Mouse (Mus musculus): Measurements from ENCODE around the gene Aox3. TPM values are rescaled to one million over a fixed set of nuclear protein-coding genes. Genes with fewer than 3 reads are reported as not detected.

Aox3 gene
- polyA plus RNA-seq, 1 experiment from 2014 or later = 0.33 TPM

DNA sequence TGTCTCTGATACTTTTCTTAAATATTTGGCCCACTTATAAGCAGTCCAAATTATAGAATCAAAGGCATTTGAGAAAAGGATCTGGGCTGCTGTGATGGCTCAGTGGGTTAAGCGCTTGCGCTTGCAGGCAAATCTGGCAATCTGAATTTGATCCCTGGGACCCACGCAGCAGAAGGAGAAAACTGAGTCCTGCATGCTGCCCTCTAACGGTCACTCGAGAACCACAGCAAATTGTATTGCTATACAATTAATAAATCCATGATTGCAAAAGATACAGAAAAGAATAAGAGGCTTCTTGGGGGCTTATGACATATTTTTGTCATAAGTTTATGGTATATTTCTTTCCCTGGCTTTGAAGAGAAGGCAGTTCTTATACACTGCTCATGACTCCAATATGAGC is 122.5 kb downstream of the Aox3 start:
- Histone ChIP-seq H3K36me3 (ENCODE audit: control insufficient read depth, insufficient read depth) (no peaks in the 10 kb centered on the region), H3K4me1 (replicated peaks; ENCODE audit: control insufficient read depth, insufficient read depth, low read length) (no peaks in the 10 kb centered on the region)

DNA sequence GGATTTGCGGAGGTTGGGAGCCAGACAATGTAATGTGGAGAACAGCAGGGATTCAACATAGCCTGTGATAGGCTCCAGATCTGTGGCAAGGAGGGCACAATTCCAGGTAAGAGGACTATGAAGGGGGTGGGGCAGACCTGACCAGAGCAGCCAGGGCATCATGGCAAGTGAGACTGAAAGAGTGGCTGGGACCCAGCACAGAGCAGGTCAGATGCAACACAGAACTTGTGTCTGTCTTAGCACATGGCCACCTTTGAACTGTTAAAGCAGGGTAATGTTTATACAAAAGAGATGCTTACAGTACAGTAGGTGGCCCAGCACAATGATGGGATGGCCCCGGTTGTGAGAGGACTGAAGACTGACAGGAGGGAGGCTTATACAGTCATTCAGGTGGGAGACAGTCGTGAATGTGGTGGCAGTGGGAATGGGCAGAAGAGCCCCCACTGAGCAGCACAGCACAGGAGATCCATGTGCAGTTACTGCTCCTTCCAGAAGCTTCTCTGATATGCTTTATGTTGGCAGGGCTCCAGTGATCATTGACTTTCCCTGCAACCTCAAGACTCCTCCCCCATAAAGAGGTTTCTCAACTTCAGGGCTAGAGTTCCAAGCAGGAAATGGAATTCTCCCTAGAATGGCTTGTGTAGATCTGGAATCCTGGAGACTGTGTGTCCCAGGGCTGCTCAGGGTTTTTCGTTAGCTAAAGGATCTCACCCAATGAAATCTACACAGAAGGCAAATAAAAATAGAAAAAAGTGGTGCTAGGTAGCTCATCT is 124.8 kb downstream of the Aox3 start:
- no peak overlapping the region for H3K4me2 ChIP-seq (ENCODE audit: low read length)
- 80% methylated on average over 4 of the region's 4 CpGs for WGBS

More for the DNA sequence above, 122.5 kb downstream of the Aox3 start:
- H3K27me3 ChIP-seq (replicated peaks; ENCODE audit: control insufficient read depth, insufficient read depth, low read length) = no peaks in the 10 kb centered on the region
- WGBS = 52% methylated on average over 5 of the region's 5 CpGs
- no peak overlapping the region for H3K9ac ChIP-seq (replicated peaks; ENCODE audit: low read depth, low read length)
- H3K4me3 ChIP-seq (replicated peaks; ENCODE audit: low read length) = no peak overlapping the region
- no peaks in the 10 kb centered on the region for H3K9me3 ChIP-seq (ENCODE audit: control insufficient read depth, low read length)
- ATAC-seq = no peak
- H3K27ac ChIP-seq (ENCODE audit: low read length) = no peak overlapping the region
- no peak overlapping the region for H3K4me2 ChIP-seq (ENCODE audit: low read length)

DNA sequence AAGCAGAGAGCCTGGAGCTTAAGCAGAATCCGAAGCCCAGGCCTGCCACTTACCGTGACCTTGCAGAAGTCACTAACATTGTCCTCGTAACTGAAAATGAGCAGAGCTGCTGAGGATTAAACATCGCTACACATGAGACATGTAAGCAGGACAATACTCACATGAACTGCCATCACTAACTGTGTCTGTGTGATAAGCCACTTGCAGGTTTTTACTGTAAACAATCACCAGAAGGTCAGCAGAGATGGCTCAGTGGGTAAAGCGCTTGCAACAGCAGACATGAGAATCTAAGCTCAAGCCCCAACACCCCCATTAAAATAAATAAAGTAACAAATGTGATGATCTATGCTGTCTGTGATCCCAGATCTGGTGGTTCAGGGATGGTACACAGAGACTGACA is 125.5 kb downstream of the Aox3 start:
- no peaks in the 10 kb centered on the region for H3K4me1 ChIP-seq (replicated peaks; ENCODE audit: control insufficient read depth, insufficient read depth, low read length)
- no peak overlapping the region for H3K4me3 ChIP-seq (replicated peaks; ENCODE audit: low read length)
- no peaks in the 10 kb centered on the region for H3K36me3 ChIP-seq (ENCODE audit: control insufficient read depth, insufficient read depth)
- ATAC-seq = no peak
- no peak overlapping the region for H3K9ac ChIP-seq (replicated peaks; ENCODE audit: low read depth, low read length)
- H3K27ac ChIP-seq (ENCODE audit: low read length) = no peak overlapping the region
- no peaks in the 10 kb centered on the region for H3K9me3 ChIP-seq (ENCODE audit: control insufficient read depth, low read length)
- H3K4me2 ChIP-seq (ENCODE audit: low read length) = no peak overlapping the region
- WGBS = 95% methylated on average over 5 of the region's 5 CpGs
- H3K27me3 ChIP-seq (replicated peaks; ENCODE audit: control insufficient read depth, insufficient read depth, low read length) = no peaks in the 10 kb centered on the region

More for the DNA sequence above, 124.8 kb downstream of the Aox3 start:
- Histone ChIP-seq H3K4me1 (replicated peaks; ENCODE audit: control insufficient read depth, insufficient read depth, low read length) (no peaks in the 10 kb centered on the region), H3K4me3 (replicated peaks; ENCODE audit: low read length) (no peak overlapping the region), H3K9me3 (ENCODE audit: control insufficient read depth, low read length) (no peaks in the 10 kb centered on the region), H3K36me3 (ENCODE audit: control insufficient read depth, insufficient read depth) (no peaks in the 10 kb centered on the region), H3K9ac (replicated peaks; ENCODE audit: low read depth, low read length) (no peak overlapping the region), H3K27ac (ENCODE audit: low read length) (no peak overlapping the region), H3K27me3 (replicated peaks; ENCODE audit: control insufficient read depth, insufficient read depth, low read length) (no peaks in the 10 kb centered on the region)
- ATAC-seq = no peak

DNA sequence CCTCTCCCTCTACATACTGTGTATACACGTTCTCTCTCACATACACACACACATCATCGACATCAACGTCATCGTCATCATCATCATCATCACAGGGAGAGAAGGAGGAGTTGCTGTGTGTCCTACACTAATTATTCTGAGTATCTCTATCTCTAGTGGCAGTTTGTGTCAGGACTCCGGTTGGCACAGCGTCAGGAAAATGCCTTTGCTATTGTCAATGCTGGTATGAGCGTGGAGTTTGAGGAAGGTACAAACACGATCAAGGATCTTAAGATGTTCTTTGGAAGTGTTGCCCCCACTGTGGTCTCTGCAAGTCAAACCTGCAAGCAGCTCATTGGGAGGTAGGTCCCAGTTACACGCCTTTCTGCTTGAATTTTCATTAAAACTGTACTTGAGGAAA is 126.0 kb downstream of the Aox3 start:
- 94% methylated on average over 9 of the region's 9 CpGs for WGBS
- no peak overlapping the region for H3K4me3 ChIP-seq (replicated peaks; ENCODE audit: low read length)
- H3K27ac ChIP-seq (ENCODE audit: low read length) = no peak overlapping the region
- H3K4me1 ChIP-seq (replicated peaks; ENCODE audit: control insufficient read depth, insufficient read depth, low read length) = no peaks in the 10 kb centered on the region
- no peaks in the 10 kb centered on the region for H3K36me3 ChIP-seq (ENCODE audit: control insufficient read depth, insufficient read depth)
- H3K9me3 ChIP-seq (ENCODE audit: control insufficient read depth, low read length) = no peaks in the 10 kb centered on the region
- H3K27me3 ChIP-seq (replicated peaks; ENCODE audit: control insufficient read depth, insufficient read depth, low read length) = no peaks in the 10 kb centered on the region
- H3K9ac ChIP-seq (replicated peaks; ENCODE audit: low read depth, low read length) = no peak overlapping the region
- no peak overlapping the region for H3K4me2 ChIP-seq (ENCODE audit: low read length)
- ATAC-seq = no peak

DNA sequence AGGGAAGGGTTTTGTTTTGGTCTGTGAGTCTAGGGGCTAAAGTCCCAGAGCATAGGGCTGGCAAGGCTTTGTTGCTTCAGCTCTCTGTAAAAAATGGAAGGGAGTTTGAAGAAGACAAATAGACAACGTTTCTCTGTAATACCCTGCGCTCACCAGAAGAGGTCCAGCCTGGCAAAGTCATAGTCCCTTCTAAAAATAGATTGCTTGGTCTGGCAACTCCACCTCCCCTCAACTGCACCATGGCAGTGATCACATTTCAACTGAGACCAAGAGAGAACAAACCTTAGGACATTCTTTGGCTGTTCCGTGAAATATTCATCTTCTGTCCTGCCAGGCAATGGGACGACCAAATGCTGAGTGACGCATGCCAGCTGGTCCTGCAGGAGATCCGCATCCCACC is 127.4 kb downstream of the Aox3 start:
- WGBS = 72% methylated on average over 6 of the region's 6 CpGs
- H3K9ac ChIP-seq (replicated peaks; ENCODE audit: low read depth, low read length) = no peak overlapping the region
- H3K27ac ChIP-seq (ENCODE audit: low read length) = no peak overlapping the region
- H3K4me2 ChIP-seq (ENCODE audit: low read length) = no peak overlapping the region
- ATAC-seq = no peak
- H3K4me1 ChIP-seq (replicated peaks; ENCODE audit: control insufficient read depth, insufficient read depth, low read length) = no peaks in the 10 kb centered on the region
- no peaks in the 10 kb centered on the region for H3K9me3 ChIP-seq (ENCODE audit: control insufficient read depth, low read length)
- no peaks in the 10 kb centered on the region for H3K27me3 ChIP-seq (replicated peaks; ENCODE audit: control insufficient read depth, insufficient read depth, low read length)
- H3K36me3 ChIP-seq (ENCODE audit: control insufficient read depth, insufficient read depth) = no peaks in the 10 kb centered on the region
- H3K4me3 ChIP-seq (replicated peaks; ENCODE audit: low read length) = no peak overlapping the region

DNA sequence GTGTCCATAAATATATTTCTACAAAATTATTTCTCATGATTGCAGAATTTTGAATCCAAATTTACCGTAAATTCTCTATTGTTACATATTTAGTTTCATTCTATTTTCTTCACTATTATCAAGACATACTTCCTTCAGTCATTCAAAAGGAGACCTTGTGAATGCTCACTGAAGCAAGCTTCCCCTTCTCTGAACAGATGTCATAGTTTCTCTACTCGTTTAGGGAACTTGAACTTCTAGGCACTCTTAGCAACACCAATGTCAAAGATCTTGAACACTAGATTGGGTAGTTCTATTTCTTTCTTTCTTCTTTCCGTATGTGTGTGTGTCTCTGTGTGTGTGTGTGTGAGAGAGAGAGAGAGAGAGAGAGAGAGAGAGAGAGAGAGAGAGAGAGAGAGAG is 131.6 kb downstream of the Aox3 start:
- no peak overlapping the region for H3K4me2 ChIP-seq (ENCODE audit: low read length)
- 80% methylated on average over 3 of the region's 3 CpGs for WGBS
- H3K27me3 ChIP-seq (replicated peaks; ENCODE audit: control insufficient read depth, insufficient read depth, low read length) = no peaks in the 10 kb centered on the region
- H3K27ac ChIP-seq (ENCODE audit: low read length) = no peak overlapping the region
- no peak overlapping the region for H3K9ac ChIP-seq (replicated peaks; ENCODE audit: low read depth, low read length)
- no peaks in the 10 kb centered on the region for H3K36me3 ChIP-seq (ENCODE audit: control insufficient read depth, insufficient read depth)
- H3K4me1 ChIP-seq (replicated peaks; ENCODE audit: control insufficient read depth, insufficient read depth, low read length) = no peaks in the 10 kb centered on the region
- H3K4me3 ChIP-seq (replicated peaks; ENCODE audit: low read length) = no peak overlapping the region
- H3K9me3 ChIP-seq (ENCODE audit: control insufficient read depth, low read length) = no peaks in the 10 kb centered on the region
- no peak for ATAC-seq

DNA sequence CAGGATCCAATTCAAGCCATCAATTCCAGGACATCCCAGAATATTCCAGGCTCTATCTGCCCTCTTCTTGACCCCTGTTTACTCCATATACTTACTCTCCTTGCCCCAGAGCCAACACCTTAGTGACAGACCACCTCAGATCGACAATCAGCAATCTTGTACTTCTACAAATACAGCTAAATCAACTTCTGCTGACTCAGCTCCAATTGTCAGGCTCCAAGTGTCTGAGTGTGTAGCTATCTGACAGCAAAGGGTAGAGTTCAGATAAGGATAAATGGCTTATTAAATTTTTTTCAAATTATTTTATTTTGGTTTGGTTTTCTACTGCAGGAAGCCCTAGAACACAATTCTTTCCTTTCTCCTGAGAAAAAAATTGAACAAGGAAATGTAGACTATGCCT is 135.6 kb downstream of the Aox3 start:
- 83% methylated on average over 1 of the region's 1 CpGs for WGBS
- Histone ChIP-seq H3K27ac (ENCODE audit: low read length) (no peak overlapping the region), H3K4me2 (ENCODE audit: low read length) (no peak overlapping the region), H3K36me3 (ENCODE audit: control insufficient read depth, insufficient read depth) (no peaks in the 10 kb centered on the region), H3K9me3 (ENCODE audit: control insufficient read depth, low read length) (no peaks in the 10 kb centered on the region), H3K4me1 (replicated peaks; ENCODE audit: control insufficient read depth, insufficient read depth, low read length) (no peaks in the 10 kb centered on the region), H3K4me3 (replicated peaks; ENCODE audit: low read length) (no peak overlapping the region), H3K9ac (replicated peaks; ENCODE audit: low read depth, low read length) (no peak overlapping the region), H3K27me3 (replicated peaks; ENCODE audit: control insufficient read depth, insufficient read depth, low read length) (no peaks in the 10 kb centered on the region)
- ATAC-seq = no peak

Other genes starting within 250 kb of the Aox3 start
- 7.8 and 9.4 TPM in 2 replicates for gene Sgo2a, start 117.2 kb upstream of the Aox3 start, polyA plus RNA-seq (2015; fragmentation: Nextera tagmentation; extraction: Ambion mirVana)
- 31.5 and 33.7 TPM in 2 replicates for gene Kctd18, start 94.2 kb upstream of the Aox3 start, polyA plus RNA-seq (2015; fragmentation: Nextera tagmentation; extraction: Ambion mirVana)
- gene Aox1, start 83.2 kb upstream of the Aox3 start, polyA plus RNA-seq (2015; fragmentation: Nextera tagmentation; extraction: Ambion mirVana) = 0.25 and 0.37 TPM in 2 replicates
- gene Aox4, start 97.3 kb downstream of the Aox3 start, polyA plus RNA-seq (2015; fragmentation: Nextera tagmentation; extraction: Ambion mirVana) = 2.1 TPM in 2 replicates
- gene Aox2, start 165.2 kb downstream of the Aox3 start, polyA plus RNA-seq (2015; fragmentation: Nextera tagmentation; extraction: Ambion mirVana) = 0.05 TPM in 1 of 2 replicates, not detected in the other

Data from forebrain, embryonic 16.5 days (tissue).